Mouse (Mus musculus) ovary, postnatal 14 days (tissue): ENCODE results near the gene Lgalsl.

Source experiments
- DNase-seq: peaks from one replicate; pipeline ENCODE4 v3.0.0; 2022; ENCODE audit warnings: low spot score

The Lgalsl gene

GRCm38 (mm10) chr11:20823961-20824360 is 6.9 kb downstream of the Lgalsl start:
- no peak for DNase-seq

DNA sequence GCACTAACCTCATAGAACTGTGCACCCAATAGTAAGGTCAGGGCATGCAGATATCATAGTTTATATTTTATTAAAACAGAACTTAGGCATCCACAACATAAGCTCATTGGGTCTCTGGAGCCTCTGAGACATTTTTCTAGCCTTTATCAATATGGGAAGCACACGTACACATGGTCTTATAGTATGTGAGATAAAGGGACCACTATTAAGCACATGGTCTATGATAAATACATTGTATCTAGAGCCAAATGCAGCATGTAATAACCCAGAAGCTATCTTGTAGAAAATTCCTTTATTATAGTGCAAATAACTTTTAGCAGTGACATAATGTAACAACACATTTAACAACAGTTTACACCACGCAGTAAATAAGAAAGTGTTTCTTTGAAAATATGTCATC is 7.6 kb downstream of the Lgalsl start:
- no peak for DNase-seq

DNA sequence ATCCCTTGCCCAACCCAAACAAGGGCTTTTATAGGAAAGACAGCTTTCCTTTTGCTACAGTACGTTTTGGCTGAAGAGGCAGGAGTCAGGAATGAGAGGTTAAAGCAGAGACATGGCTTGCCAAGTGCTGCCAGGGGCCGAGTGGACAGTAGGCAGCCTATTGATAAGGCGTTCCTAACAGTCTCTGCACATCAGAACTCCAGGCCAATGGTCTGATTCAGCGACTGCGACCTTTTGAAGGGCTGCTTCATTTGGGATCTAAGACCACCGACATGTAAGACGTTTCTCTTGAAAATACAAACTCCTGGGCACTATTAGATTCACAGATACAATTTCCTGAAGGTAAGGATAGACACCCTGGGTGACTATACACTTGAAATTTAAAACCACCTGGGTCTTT is 9.5 kb downstream of the Lgalsl start:
- no peak for DNase-seq

GRCm38 (mm10) chr11:20813901-20814523 is 16.8 kb downstream of the Lgalsl start:
- no peak for DNase-seq

DNA sequence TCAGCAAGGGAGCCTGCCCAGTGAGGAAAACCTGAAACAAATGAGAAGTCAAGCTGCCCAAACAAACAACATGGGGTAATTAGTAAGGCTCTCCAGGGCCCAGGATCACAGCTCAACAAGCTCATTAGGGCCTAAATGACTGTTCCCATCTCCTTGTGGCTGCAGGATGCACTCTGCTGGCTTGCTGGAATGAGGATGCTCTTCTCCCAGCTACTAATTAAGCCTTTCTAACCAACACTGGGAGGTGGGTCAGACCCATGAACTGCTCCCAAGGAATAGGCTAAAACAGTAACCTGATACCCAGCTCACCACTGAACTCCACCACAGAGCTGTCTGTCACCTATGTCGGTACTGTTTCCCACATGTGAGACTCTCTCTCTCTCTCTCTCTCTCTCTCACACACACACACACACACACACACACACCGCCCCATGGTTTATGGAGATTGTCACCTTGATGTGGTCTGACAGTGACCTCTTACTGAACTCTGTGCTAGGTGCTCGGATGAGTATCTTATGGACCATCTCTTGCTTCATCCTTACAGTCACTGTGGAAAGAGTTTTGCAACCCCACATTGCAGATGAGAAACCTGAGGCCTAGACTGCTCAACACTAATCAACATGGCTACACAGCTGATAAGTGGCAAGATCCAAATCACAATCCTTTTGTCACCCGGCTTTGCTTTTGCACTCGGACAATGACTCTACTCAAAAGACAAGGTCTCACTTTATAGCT is 18.5 kb downstream of the Lgalsl start:
- no peak for DNase-seq

- DNase-seq = no peak
These were observed 24.2 kb downstream of the Lgalsl start for GRCm38 (mm10) chr11:20806659-20807058.

- DNase-seq = no peak
These were observed 25.1 kb downstream of the Lgalsl start for GRCm38 (mm10) chr11:20805604-20806249.

DNA sequence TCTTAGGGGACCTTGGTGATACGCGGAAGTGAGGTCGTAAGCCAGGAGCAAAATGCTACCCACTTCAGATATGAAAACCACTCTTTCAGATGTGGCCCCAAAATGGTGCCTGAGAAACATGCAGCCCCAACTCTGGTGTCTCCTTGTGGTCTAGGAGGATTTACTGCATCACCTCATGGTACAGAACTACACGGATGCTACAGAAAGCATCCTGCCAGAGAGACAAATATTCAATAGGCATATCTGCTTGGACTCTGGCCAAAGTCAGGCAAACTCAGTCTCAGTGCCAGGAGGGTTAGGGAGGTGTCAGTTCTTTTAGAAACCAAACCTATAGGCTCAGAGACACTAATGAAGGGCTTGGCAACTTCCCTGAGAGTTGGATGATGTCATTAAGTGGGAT is 26.4 kb downstream of the Lgalsl start:
- no peak for DNase-seq

- DNase-seq = no peak
These were observed 30.4 kb downstream of the Lgalsl start for GRCm38 (mm10) chr11:20800277-20801092.

DNA sequence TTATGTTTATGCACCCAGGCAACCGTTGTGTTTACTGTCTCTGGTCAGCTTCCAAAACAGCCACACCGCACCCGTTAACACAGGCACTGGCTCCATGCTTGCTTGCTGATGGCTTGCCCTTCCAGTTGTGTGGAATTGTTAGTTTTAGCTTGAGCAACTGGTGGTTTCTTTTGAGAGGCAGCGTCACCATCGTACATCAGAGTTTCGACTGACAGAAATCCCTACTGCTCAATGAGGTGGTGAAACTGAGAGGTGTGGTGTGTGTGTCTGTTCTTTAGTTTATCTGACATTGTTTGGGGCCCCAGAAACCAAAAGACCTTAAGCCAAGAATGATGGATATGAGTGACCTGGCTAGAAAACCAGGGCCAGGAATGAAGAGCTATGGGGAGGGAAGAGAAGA is 33.0 kb downstream of the Lgalsl start:
- no peak for DNase-seq

DNA sequence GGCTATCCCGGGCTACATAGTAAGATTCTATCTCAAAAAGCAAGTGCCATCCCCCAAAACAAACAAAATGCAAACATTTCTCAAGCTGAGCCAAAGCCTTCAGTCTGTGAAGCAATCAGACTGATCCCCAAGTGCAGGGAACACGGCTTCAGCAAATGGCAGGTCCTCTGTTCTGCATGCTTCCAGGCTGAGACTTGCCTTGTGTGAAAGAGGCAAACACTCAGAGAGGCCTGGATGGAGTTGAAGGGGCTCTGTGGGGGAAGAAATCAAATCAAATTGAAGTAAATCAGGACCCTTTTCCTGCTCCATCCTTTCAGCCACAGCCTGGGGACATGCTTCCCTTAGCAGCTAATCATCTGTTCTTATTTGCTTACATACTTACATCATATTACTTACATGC is 35.4 kb downstream of the Lgalsl start:
- no peak for DNase-seq

- DNase-seq = no peak
These were observed 36.0 kb downstream of the Lgalsl start for GRCm38 (mm10) chr11:20794913-20795254.

- peak; percentile 79 for DNase-seq
These were observed 36.5 kb downstream of the Lgalsl start for GRCm38 (mm10) chr11:20794196-20794912.

GRCm38 (mm10) chr11:20793676-20794075 is 37.2 kb downstream of the Lgalsl start:
- no peak for DNase-seq

DNA sequence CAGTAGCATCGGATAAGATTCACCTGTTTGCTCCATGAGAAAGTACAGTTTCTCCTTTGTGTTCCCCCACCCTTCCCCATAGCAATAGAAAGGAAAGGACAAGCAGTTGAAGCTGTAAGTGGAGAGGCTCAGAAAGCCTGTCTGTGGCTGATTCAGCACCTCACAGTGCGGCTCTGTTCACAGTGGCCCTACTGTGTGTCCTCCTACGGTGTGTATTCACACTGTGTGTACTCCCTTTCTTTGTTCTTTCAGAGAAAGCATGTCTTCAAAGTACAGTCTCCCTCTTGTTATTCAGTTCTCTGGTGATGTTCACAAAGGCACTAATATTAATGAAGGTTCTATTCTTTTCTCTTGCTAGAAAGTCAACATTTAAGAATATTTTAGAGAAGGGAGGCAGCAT is 38.2 kb downstream of the Lgalsl start:
- DNase-seq = no peak

DNA sequence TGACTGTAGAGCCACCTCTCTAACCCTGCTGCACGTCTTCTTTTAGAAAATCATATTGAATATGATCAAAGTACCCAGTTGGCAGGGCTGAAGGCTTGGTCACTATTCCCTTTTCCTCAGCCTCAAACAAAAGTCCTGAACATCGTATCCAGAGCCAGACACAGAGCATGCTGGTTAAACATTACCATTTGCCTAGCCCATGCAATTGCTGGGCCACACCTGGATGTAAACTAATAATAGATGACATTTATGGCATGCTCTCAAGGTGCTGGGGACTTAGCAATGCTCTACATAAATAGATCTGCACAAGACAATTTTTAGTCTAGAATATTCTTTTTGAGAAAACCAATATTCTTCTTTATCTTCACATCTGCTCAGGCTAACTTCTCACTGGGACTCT is 39.5 kb downstream of the Lgalsl start:
- no peak for DNase-seq

DNA sequence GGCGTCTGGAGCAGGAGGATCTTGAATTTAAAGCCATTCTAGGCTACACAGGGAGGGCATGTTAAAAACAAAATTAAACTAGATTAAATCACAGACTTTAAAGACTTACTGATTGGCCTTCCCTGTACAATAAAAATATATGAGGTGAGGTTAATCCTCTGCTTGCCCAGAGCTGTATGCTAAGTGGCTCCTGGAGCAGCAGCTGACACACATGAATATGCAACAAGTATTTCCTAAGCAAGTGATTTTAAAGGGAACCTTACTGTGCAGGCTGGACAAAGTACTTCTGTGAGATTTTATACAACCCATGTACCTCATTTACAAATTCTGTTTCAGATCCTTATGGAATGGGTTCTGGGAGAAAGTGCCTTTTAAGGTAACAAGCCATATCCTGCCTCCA is 41.8 kb downstream of the Lgalsl start:
- DNase-seq = no peak

GRCm38 (mm10) chr11:20788070-20788469 is 42.8 kb downstream of the Lgalsl start:
- DNase-seq = no peak

DNA sequence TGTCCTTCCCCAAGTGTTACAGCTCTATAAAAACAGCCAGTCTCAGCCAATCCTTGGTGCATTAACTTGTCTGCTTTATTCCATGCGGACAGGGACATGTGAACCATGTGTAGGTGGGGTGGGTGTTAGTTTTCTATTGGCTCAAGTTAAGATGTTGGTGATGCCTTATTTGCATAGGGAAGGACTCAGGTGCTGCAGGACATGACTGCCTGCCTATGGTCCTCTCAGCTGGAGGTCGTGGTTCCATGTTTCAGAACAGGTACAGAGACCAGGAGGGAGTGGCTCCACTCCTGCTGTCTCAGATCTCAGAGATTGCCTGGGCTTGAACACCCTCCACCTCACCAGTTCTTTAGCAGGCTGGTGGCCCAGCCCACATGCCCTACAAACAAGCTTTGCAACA is 44.7 kb downstream of the Lgalsl start:
- no peak for DNase-seq

- DNase-seq = no peak
These were observed 45.7 kb downstream of the Lgalsl start for GRCm38 (mm10) chr11:20785186-20785585.

GRCm38 (mm10) chr11:20784776-20785175 is 46.1 kb downstream of the Lgalsl start:
- no peak for DNase-seq

- DNase-seq = no peak
These were observed 47.4 kb downstream of the Lgalsl start for GRCm38 (mm10) chr11:20783467-20783866.
